ENCODE assay signal across 8 mouse cellular contexts in genomic region chr8:11636324-11637057, GRCm38 (mm10). TPM values are rescaled to one million over a fixed set of nuclear protein-coding genes. Genes with fewer than 3 reads are reported as not detected.
A peak's percentile ranks its signal among the peaks of the same experiment; 100 is the strongest.
DNase-seq lines count a peak whose midpoint lies in the region; ATAC-seq and TF ChIP-seq lines count a peak whose summit lies in the region.

No protein-coding gene starts in this region.

- peak overlapping the region; percentile 66 for H3K27ac ChIP-seq in brown adipose tissue, adult 24 weeks (replicated peaks; ENCODE audit: low read depth, low read length)
- peak overlapping the region; percentile 72 to 98 for H3K27ac ChIP-seq in heart, embryonic 14.5 days (replicated peaks in 1 of 2; ENCODE audit: control insufficient read depth in 1 of 2, insufficient read depth in 1 of 2, low read depth in 2 of 2, low read length in 2 of 2)
- H3K27ac ChIP-seq in liver, embryonic 11.5 days (ENCODE audit: low read depth, low read length), result peak overlapping the region; percentile 98

- peaks cover 7% of the 10 kb centered on the region; the same call in 1 of the 2 replicates for H3K4me1 ChIP-seq in brown adipose tissue, adult 24 weeks (ENCODE audit: control insufficient read depth, insufficient read depth, insufficient read length, low read length)
- peaks cover 7 to 32% of the 10 kb centered on the region in 2 experiments for H3K4me1 ChIP-seq in heart, embryonic 14.5 days (ENCODE audit: control insufficient read depth in 2 of 2, insufficient read depth in 2 of 2, low read length in 2 of 2)
- peaks cover 14% of the 10 kb centered on the region for H3K4me1 ChIP-seq in liver, embryonic 11.5 days (replicated peaks; ENCODE audit: control insufficient read depth, insufficient read depth, low read length)

- H3K9me3 ChIP-seq in heart, embryonic 14.5 days (ENCODE audit: control insufficient read depth, low read length), result peaks cover 2% of the 10 kb centered on the region; the same call in 1 of the 2 replicates
- no peaks in the 10 kb centered on the region for H3K9me3 ChIP-seq in liver, embryonic 11.5 days (ENCODE audit: control insufficient read depth, low read length)

- H3ac ChIP-seq in myocyte (ENCODE audit: control insufficient read depth, insufficient read length), result no peak overlapping the region

- 5% methylated on average over 30 of the region's 30 CpGs for WGBS in heart, embryonic 14.5 days
- WGBS in liver, embryonic 11.5 days, result 4% methylated on average over 30 of the region's 30 CpGs

- no peaks in the 10 kb centered on the region for H3K27me3 ChIP-seq in heart, embryonic 14.5 days (ENCODE audit: control insufficient read depth, insufficient read depth, low read length)
- H3K27me3 ChIP-seq in liver, embryonic 11.5 days (replicated peaks; ENCODE audit: control insufficient read depth, insufficient read depth, low read length), result no peaks in the 10 kb centered on the region
- H3K27me3 ChIP-seq in myocyte (ENCODE audit: control insufficient read depth, insufficient read depth, insufficient read length), result no peaks in the 10 kb centered on the region

- peaks cover 33% of the 10 kb centered on the region for H3K79me2 ChIP-seq in myocyte (ENCODE audit: control insufficient read depth, insufficient read depth)

- peak; percentile 54 for TF ChIP-seq POLR2A in myocyte (IDR thresholded peaks at IDR 0.05; ENCODE audit: insufficient read length, low read depth)

- H3K36me3 ChIP-seq in heart, embryonic 14.5 days (ENCODE audit: control insufficient read depth, insufficient read depth, low read length), result peaks cover 5% of the 10 kb centered on the region
- peaks cover 6% of the 10 kb centered on the region; the same call in 1 of the 2 replicates for H3K36me3 ChIP-seq in liver, embryonic 11.5 days (ENCODE audit: control insufficient read depth, insufficient read depth, low read length)
- H3K36me3 ChIP-seq in myocyte (ENCODE audit: control insufficient read depth, insufficient read depth), result peaks cover 4% of the 10 kb centered on the region

- H3K4me3 ChIP-seq in brown adipose tissue, adult 24 weeks (ENCODE audit: insufficient read depth, low read depth, low read length), result peak overlapping the region; percentile 58
- peak overlapping the region; percentile 74 to 98 for H3K4me3 ChIP-seq in heart, embryonic 14.5 days (ENCODE audit: control insufficient read depth in 1 of 2, insufficient read depth in 1 of 2, low read depth in 1 of 2, low read length in 2 of 2)
- peak overlapping the region; percentile 93 for H3K4me3 ChIP-seq in liver, embryonic 11.5 days (ENCODE audit: low read depth, low read length)
- peak overlapping the region; percentile 67 for H3K4me3 ChIP-seq in myocyte

- ATAC-seq in CD4-positive, CD25-positive, alpha-beta regulatory T cell, adult 4 months, result peak; percentile 22
- peak; percentile 63 for ATAC-seq in heart, embryonic 14.5 days (ENCODE audit: insufficient number of reproducible peaks, insufficient read depth, low FRiP score, low read depth)
- peak; percentile 82 for ATAC-seq in liver, embryonic 11.5 days (replicated peaks; ENCODE audit: low FRiP score)

- peak; percentile 85 for DNase-seq in fibroblast of lung, adult 2 months (ENCODE audit: low read depth)
- peak; percentile 90 for DNase-seq in kidney, postnatal 10 days
- DNase-seq in liver, embryonic 11.5 days (ENCODE audit: low spot score), result peak; percentile 87
- DNase-seq in spleen, postnatal 4 days (ENCODE audit: low spot score in 2 of 2), result peak; percentile 77 to 84

- H3K9ac ChIP-seq in heart, embryonic 14.5 days (ENCODE audit: low read length), result peak overlapping the region; percentile 99
- peak overlapping the region; percentile 95 for H3K9ac ChIP-seq in liver, embryonic 11.5 days (ENCODE audit: low read depth, low read length)

- H3K4me2 ChIP-seq in heart, embryonic 14.5 days (ENCODE audit: low read length), result peak overlapping the region; percentile 77
- H3K4me2 ChIP-seq in liver, embryonic 11.5 days, result peak overlapping the region; percentile 88
- H3K4me2 ChIP-seq in myocyte (ENCODE audit: low read depth), result peak overlapping the region; percentile 79

TF ChIP-seq in myocyte, 11 proteins besides CTCF, POLR2A, EP300 and RAD21:
- TF ChIP-seq POLR2AphosphoS2 (IDR thresholded peaks at IDR 0.05; ENCODE audit: insufficient read length, low read depth) (peak; percentile 72), MYOG (IDR thresholded peaks at IDR 0.05; ENCODE audit: control insufficient read depth in 1 of 3, insufficient read depth in 1 of 3, insufficient read length in 2 of 3, low read depth in 2 of 3) (peak in 1 of 3 experiments; percentile 39), SRF (IDR thresholded peaks at IDR 0.05; ENCODE audit: control insufficient read depth, insufficient read length, low read depth) (no peak), CEBPB (IDR thresholded peaks at IDR 0.05; ENCODE audit: insufficient read depth, poor library complexity, severe bottlenecking) (no peak), MAX (IDR thresholded peaks at IDR 0.05; ENCODE audit: low read depth) (no peak), USF1 (IDR thresholded peaks at IDR 0.05; ENCODE audit: low read depth) (peak; percentile 94)

RNA-seq across cellular contexts. Expression of gene Ankrd10, which starts 0.9 kb away (rescaled TPM):
- polyA plus RNA-seq in CD4-positive, CD25-positive, alpha-beta regulatory T cell, adult 4 months (2017; shearing (Covaris generic)), result 10 to 100 TPM; 71.3 to 83.5 TPM
- polyA plus RNA-seq in brown adipose tissue, adult 24 weeks (2012; ENCODE audit: insufficient read depth, insufficient read length, missing spikeins), result 4.5 and 10.3 TPM in 2 replicates
- 69.1 and 73.8 TPM in 2 replicates for polyA plus RNA-seq in heart, embryonic 14.5 days (2014; fragmentation: Nextera tagmentation; extraction: Ambion mirVana)
- 83.6 and 86.0 TPM in 2 replicates for polyA plus RNA-seq in liver, embryonic 11.5 days (2014; fragmentation: Nextera tagmentation; extraction: Ambion mirVana)
- polyA plus RNA-seq in myocyte (2012; fragmentation: generic; extraction: Trizol), result 71.9 TPM

Comparison
In these comparisons a context has a peak if more than half of its experiments do, and no peak if none do; other contexts are left out.
1. Peak in every context shown above with its lines: DNase-seq, ATAC-seq, H3K4me3 ChIP-seq and H3K27ac ChIP-seq.
2. ATAC-seq: peak in every context shown above with its lines; median percentile 82 in liver, embryonic 11.5 days; 63 in heart, embryonic 14.5 days; 22 in CD4-positive, CD25-positive, alpha-beta regulatory T cell, adult 4 months.